11 mouse cellular contexts compared by ENCODE assay signal in the genomic region with DNA sequence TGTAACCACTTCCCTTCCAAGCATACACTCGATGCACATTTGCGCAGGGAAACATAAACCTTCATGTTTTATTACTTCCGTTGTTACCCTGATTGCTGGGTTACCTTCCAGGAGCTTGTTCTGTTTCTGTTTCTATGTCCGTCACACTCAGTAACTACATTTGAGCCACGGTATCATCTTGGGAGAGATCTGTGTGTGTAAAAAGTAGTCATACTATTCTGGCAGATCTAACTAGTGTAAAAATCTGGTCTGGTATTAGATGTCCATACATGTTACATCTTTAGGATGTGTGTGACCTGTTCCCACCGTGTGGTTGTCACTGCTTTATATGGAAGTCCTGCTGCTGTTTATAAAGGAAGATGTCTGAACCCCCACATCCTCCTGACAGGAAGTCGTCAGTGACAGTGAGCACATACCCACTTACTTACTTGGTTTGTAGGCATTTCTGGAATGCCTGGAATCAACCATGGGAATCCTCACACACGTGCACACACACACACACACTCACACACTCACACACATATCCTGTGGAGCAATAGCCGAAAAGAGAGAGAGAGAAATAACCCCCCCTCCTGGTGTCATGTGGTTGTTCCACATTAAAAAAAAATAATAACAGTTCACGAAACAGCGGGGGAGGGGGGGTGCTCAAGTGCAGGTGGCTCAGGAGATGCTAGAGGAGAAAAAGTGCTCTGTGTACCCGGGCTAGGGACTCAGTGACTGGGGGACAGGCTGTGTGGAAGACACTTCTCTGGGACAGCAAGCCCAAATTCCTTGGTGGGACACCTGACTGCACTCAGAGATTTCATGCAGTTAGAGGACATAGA.
DNase-seq lines count a peak whose midpoint lies in the region; ATAC-seq lines count a peak whose summit lies in the region.
"Had no signal": no experiment of that assay in that cellular context is flagged by ENCODE, and none has a peak within 500 bp of the region (broad histone marks: within the 10 kb centered on the region; RNA-seq: fewer than 3 reads in every experiment).

No protein-coding gene starts in this region.

- 52% methylated on average over 12 of the region's 12 CpGs for WGBS in heart, embryonic 15.5 days

- no peaks in the 10 kb centered on the region for H3K9me3 ChIP-seq in heart, embryonic 15.5 days (replicated peaks)
- H3K9me3 ChIP-seq: liver, embryonic 15.5 days had no signal

- no peak overlapping the region for H3K9ac ChIP-seq in heart, embryonic 15.5 days
- H3K9ac ChIP-seq: liver, embryonic 15.5 days had no signal

- no peak overlapping the region for H3K4me3 ChIP-seq in heart, embryonic 15.5 days
- H3K4me3 ChIP-seq: liver, embryonic 15.5 days had no signal

- H3K4me2 ChIP-seq in heart, embryonic 15.5 days: peak overlapping the region; percentile 24; the same call in 1 of the 2 replicates
- H3K4me2 ChIP-seq: liver, embryonic 15.5 days; midbrain, embryonic 11.5 days had no signal

- H3K27me3 ChIP-seq in heart, embryonic 15.5 days: no peaks in the 10 kb centered on the region
- H3K27me3 ChIP-seq: liver, embryonic 15.5 days had no signal

- no peak; the same call in 1 of the 2 replicates for ATAC-seq in heart, embryonic 15.5 days (replicated peaks; ENCODE audit: insufficient number of reproducible peaks, insufficient read depth, low FRiP score, low read depth)

- peaks cover 22% of the 10 kb centered on the region for H3K4me1 ChIP-seq in heart, embryonic 15.5 days (replicated peaks)
- H3K4me1 ChIP-seq: liver, embryonic 15.5 days had no signal

- no peak for DNase-seq in heart, adult 8-10 months (ENCODE audit: low spot score)
- peak; percentile 13 to 26 for DNase-seq in spleen, adult 18-20 months
- no peak for DNase-seq in spleen, adult 12 weeks (ENCODE audit: low spot score)
- peak; percentile 80 for DNase-seq in induced T-regulatory cell, adult 2 months (ENCODE audit: low read depth)
- DNase-seq in thymus, postnatal 25 days: peak; percentile 57
- DNase-seq in embryo, embryonic 9.5 days (ENCODE audit: extremely low spot score): no peak
- DNase-seq in right cerebral cortex, postnatal 14 days: no peak
- DNase-seq: gastrocnemius, postnatal 10 days had no signal

- H3K27ac ChIP-seq in heart, embryonic 15.5 days: no peak overlapping the region
- H3K27ac ChIP-seq: liver, embryonic 15.5 days had no signal

- no peaks in the 10 kb centered on the region for H3K36me3 ChIP-seq in heart, embryonic 15.5 days
- H3K36me3 ChIP-seq: liver, embryonic 15.5 days had no signal

Comparison
In these comparisons a context has a peak if more than half of its experiments do, and no peak if none do; other contexts are left out.
1. DNase-seq: peak in spleen, adult 18-20 months (2 of 2), induced T-regulatory cell, adult 2 months (single experiment) and thymus, postnatal 25 days (single experiment); none in heart, adult 8-10 months (single experiment), spleen, adult 12 weeks (single experiment), embryo, embryonic 9.5 days (single experiment) and right cerebral cortex, postnatal 14 days (single experiment).